In genomic region chr1:21316305-21316704, GRCm38 (mm10) we compare ENCODE assay signal across 35 mouse cellular contexts. TPM values are rescaled to one million over a fixed set of nuclear protein-coding genes. Genes with fewer than 3 reads are reported as not detected.
A peak's percentile ranks its signal among the peaks of the same experiment; 100 is the strongest.
DNase-seq lines count a peak whose midpoint lies in the region; ATAC-seq and TF ChIP-seq lines count a peak whose summit lies in the region.
"Had no signal": no experiment of that assay in that cellular context is flagged by ENCODE, and none has a peak within 500 bp of the region (broad histone marks: within the 10 kb centered on the region; RNA-seq: fewer than 3 reads in every experiment).

No protein-coding gene starts in this region.

- H3K4me1 ChIP-seq in liver, adult 2 months (ENCODE audit: control insufficient read depth, insufficient read depth, low read length): peaks cover 15% of the 10 kb centered on the region
- no peaks in the 10 kb centered on the region for H3K4me1 ChIP-seq in liver, embryonic 16.5 days (ENCODE audit: control insufficient read depth, low read depth, low read length)
- H3K4me1 ChIP-seq: embryonic facial prominence, embryonic 12.5 days; embryonic facial prominence, embryonic 15.5 days; hindbrain, embryonic 12.5 days; hindbrain, embryonic 15.5 days had no signal

- no peak for TF ChIP-seq POLR2A in liver, adult 2 months (IDR thresholded peaks at IDR 0.05; ENCODE audit: extremely low read depth, insufficient read depth, low read length)

- no peaks in the 10 kb centered on the region for H3K79me2 ChIP-seq in liver, adult 2 months (ENCODE audit: control insufficient read depth, insufficient read depth, low read length)

- H3K27ac ChIP-seq in liver, adult 2 months (replicated peaks; ENCODE audit: insufficient read depth, low read depth, low read length): peak overlapping the region; percentile 41; the same call in 1 of the 2 replicates
- no peak overlapping the region for H3K27ac ChIP-seq in liver, embryonic 16.5 days (ENCODE audit: low read length)
- H3K27ac ChIP-seq: embryonic facial prominence, embryonic 12.5 days; embryonic facial prominence, embryonic 15.5 days; gastrocnemius, adult 2 months; hindbrain, embryonic 12.5 days; hindbrain, embryonic 15.5 days had no signal

- no peak overlapping the region for H3K4me2 ChIP-seq in liver, embryonic 16.5 days (ENCODE audit: low read depth, low read length)
- H3K4me2 ChIP-seq: embryonic facial prominence, embryonic 12.5 days; embryonic facial prominence, embryonic 15.5 days; heart, embryonic 11.5 days; hindbrain, embryonic 12.5 days; hindbrain, embryonic 15.5 days had no signal

- H3K9me3 ChIP-seq in liver, embryonic 16.5 days (replicated peaks; ENCODE audit: control insufficient read depth, low read length): no peaks in the 10 kb centered on the region
- H3K9me3 ChIP-seq: embryonic facial prominence, embryonic 12.5 days; embryonic facial prominence, embryonic 15.5 days; G1E; hindbrain, embryonic 12.5 days; hindbrain, embryonic 15.5 days had no signal

- no peak overlapping the region for H3K9ac ChIP-seq in liver, adult 2 months (ENCODE audit: low read depth, low read length)
- H3K9ac ChIP-seq in liver, embryonic 16.5 days (ENCODE audit: low read depth, low read length): no peak overlapping the region
- H3K9ac ChIP-seq: embryonic facial prominence, embryonic 12.5 days; embryonic facial prominence, embryonic 15.5 days; forebrain, postnatal 0 days; hindbrain, embryonic 12.5 days; hindbrain, embryonic 15.5 days had no signal

- H3K36me3 ChIP-seq in liver, adult 2 months (ENCODE audit: control insufficient read depth, insufficient read depth, low read length): no peaks in the 10 kb centered on the region
- H3K36me3 ChIP-seq in liver, embryonic 16.5 days (ENCODE audit: control insufficient read depth, insufficient read depth): no peaks in the 10 kb centered on the region
- H3K36me3 ChIP-seq: embryonic facial prominence, embryonic 12.5 days; embryonic facial prominence, embryonic 15.5 days; G1E; hindbrain, embryonic 12.5 days; hindbrain, embryonic 15.5 days had no signal

- WGBS in liver, adult 2 months: 81% methylated on average over 2 of the region's 2 CpGs
- 47% methylated on average over 2 of the region's 2 CpGs for WGBS in liver, embryonic 16.5 days (ENCODE audit: insufficient replicate concordance)

- peak; percentile 30 for ATAC-seq in activated CD4-positive, CD25-positive, alpha-beta regulatory T cell, adult 4 months
- ATAC-seq in liver, embryonic 16.5 days (ENCODE audit: low read depth): peak; percentile 43; the same call in 1 of the 2 replicates
- ATAC-seq in megakaryocyte-erythroid progenitor cell, adult 5-6 weeks (replicated peaks; ENCODE audit: low FRiP score, low TSS enrichment, poor library complexity, severe bottlenecking): peak; percentile 88
- ATAC-seq: forebrain, embryonic 14.5 days; forebrain, postnatal 0 days had no signal

- no peak for DNase-seq in liver, adult 2 months (ENCODE audit: extremely low read depth, low read depth, low spot score)
- DNase-seq in liver: no peak
- no peak for DNase-seq in neural tube, embryonic 10.5 days (ENCODE audit: extremely low spot score, low spot score)
- no peak for DNase-seq in right cerebral cortex, adult 18-20 months
- DNase-seq in kidney, postnatal 25 days: no peak
- DNase-seq: adrenal gland, adult 8-10 months; adrenal gland, postnatal 25 days; cerebellum, adult 11-12 months; cerebellum, adult 9-10 months; cerebellum, postnatal 14 days; forebrain, postnatal 0 days; gastrocnemius, adult 2 months; gastrocnemius, postnatal 14 days; heart, adult 11 months had no signal

- H3K27me3 ChIP-seq in liver, adult 2 months (ENCODE audit: control insufficient read depth, insufficient read depth, low read length): no peaks in the 10 kb centered on the region
- no peaks in the 10 kb centered on the region for H3K27me3 ChIP-seq in liver, embryonic 16.5 days (ENCODE audit: control insufficient read depth, insufficient read depth, low read depth, low read length)
- H3K27me3 ChIP-seq: CH12.LX; embryonic facial prominence, embryonic 12.5 days; embryonic facial prominence, embryonic 15.5 days; hindbrain, embryonic 12.5 days; hindbrain, embryonic 15.5 days had no signal

- H3K4me3 ChIP-seq in liver, adult 2 months (ENCODE audit: insufficient read depth, low read depth, low read length): no peak overlapping the region
- H3K4me3 ChIP-seq in liver, embryonic 16.5 days (ENCODE audit: low read depth, low read length): no peak overlapping the region
- H3K4me3 ChIP-seq: embryonic facial prominence, embryonic 12.5 days; embryonic facial prominence, embryonic 15.5 days; gastrocnemius, adult 2 months; hindbrain, embryonic 12.5 days; hindbrain, embryonic 15.5 days had no signal

- no peak for TF ChIP-seq CTCF in liver, adult 2 months (IDR thresholded peaks at IDR 0.05; ENCODE audit: low read depth, low read length)

RNA-seq across cellular contexts. Expression of gene Khdc1a, which starts 33.1 kb away (rescaled TPM):
- total RNA-seq in liver, adult 2 months (2014; rRNA removed): not detected in 2 replicates
- polyA plus RNA-seq in liver, adult 2 months (2012; rRNA removed): not detected in 2 replicates
- 1 to 10 TPM in 1 of 2 experiments, under 1 TPM in 1; 0.71 to 2.1 TPM for polyA plus RNA-seq in activated CD4-positive, CD25-positive, alpha-beta regulatory T cell, adult 4 months (2017; shearing (Covaris generic))
- polyA plus RNA-seq in liver, embryonic 16.5 days (2015; fragmentation: Nextera tagmentation; extraction: Ambion mirVana): not detected in 2 replicates
- total RNA-seq in megakaryocyte-erythroid progenitor cell, adult 5-6 weeks (2014; fragmentation: Nextera tagmentation): not detected in 2 replicates
- total RNA-seq in megakaryocyte-erythroid progenitor cell, adult 5-6 weeks (2017): not detected in 2 replicates
- total RNA-seq: adrenal gland, adult 8-10 months; adrenal gland, postnatal 25 days; CH12.LX; common myeloid progenitor, adult 5-6 weeks; forebrain, postnatal 0 days; gastrocnemius, adult 2 months; gastrocnemius, postnatal 14 days; gastrocnemius, postnatal 4 days; heart, adult 8-10 months; heart, postnatal 25 days; hematopoietic stem cell, adult 5-6 weeks had no signal
- polyA plus RNA-seq: brain, embryonic 14.5 days; embryonic facial prominence, embryonic 12.5 days; embryonic facial prominence, embryonic 15.5 days; forebrain, embryonic 11.5 days; forebrain, embryonic 14.5 days; forebrain, postnatal 0 days; frontal cortex, adult 2 months; G1E; heart, embryonic 11.5 days; heart, embryonic 14.5 days; heart, postnatal 0 days; hindbrain, embryonic 12.5 days; hindbrain, embryonic 15.5 days had no signal

RNA-seq across cellular contexts. Expression of gene Khdc1c, which starts 51.8 kb away (rescaled TPM):
- not detected in 2 replicates for total RNA-seq in liver, adult 2 months (2014; rRNA removed)
- not detected in 2 replicates for polyA plus RNA-seq in liver, adult 2 months (2012; rRNA removed)
- polyA plus RNA-seq in activated CD4-positive, CD25-positive, alpha-beta regulatory T cell, adult 4 months (2017; shearing (Covaris generic)): not detected
- polyA plus RNA-seq in liver, embryonic 16.5 days (2015; fragmentation: Nextera tagmentation; extraction: Ambion mirVana): not detected in 2 replicates
- total RNA-seq in megakaryocyte-erythroid progenitor cell, adult 5-6 weeks (2014; fragmentation: Nextera tagmentation): not detected in 2 replicates
- 1.2 TPM in 1 of 2 replicates, not detected in the other for total RNA-seq in megakaryocyte-erythroid progenitor cell, adult 5-6 weeks (2017)
- total RNA-seq: adrenal gland, adult 8-10 months; adrenal gland, postnatal 25 days; CH12.LX; common myeloid progenitor, adult 5-6 weeks; forebrain, postnatal 0 days; gastrocnemius, adult 2 months; gastrocnemius, postnatal 14 days; gastrocnemius, postnatal 4 days; heart, adult 8-10 months; heart, postnatal 25 days; hematopoietic stem cell, adult 5-6 weeks had no signal
- polyA plus RNA-seq: brain, embryonic 14.5 days; embryonic facial prominence, embryonic 12.5 days; embryonic facial prominence, embryonic 15.5 days; forebrain, embryonic 11.5 days; forebrain, embryonic 14.5 days; forebrain, postnatal 0 days; frontal cortex, adult 2 months; G1E; heart, embryonic 11.5 days; heart, embryonic 14.5 days; heart, postnatal 0 days; hindbrain, embryonic 12.5 days; hindbrain, embryonic 15.5 days had no signal

Comparison
In these comparisons a context has a peak if more than half of its experiments do, and no peak if none do; other contexts are left out.
1. ATAC-seq: peak in every context shown above with its lines; median percentile 88 in megakaryocyte-erythroid progenitor cell, adult 5-6 weeks; 43 in liver, embryonic 16.5 days; 30 in activated CD4-positive, CD25-positive, alpha-beta regulatory T cell, adult 4 months.